Comparison of ENCODE assay signal across 12 mouse cellular contexts in the genomic region with DNA sequence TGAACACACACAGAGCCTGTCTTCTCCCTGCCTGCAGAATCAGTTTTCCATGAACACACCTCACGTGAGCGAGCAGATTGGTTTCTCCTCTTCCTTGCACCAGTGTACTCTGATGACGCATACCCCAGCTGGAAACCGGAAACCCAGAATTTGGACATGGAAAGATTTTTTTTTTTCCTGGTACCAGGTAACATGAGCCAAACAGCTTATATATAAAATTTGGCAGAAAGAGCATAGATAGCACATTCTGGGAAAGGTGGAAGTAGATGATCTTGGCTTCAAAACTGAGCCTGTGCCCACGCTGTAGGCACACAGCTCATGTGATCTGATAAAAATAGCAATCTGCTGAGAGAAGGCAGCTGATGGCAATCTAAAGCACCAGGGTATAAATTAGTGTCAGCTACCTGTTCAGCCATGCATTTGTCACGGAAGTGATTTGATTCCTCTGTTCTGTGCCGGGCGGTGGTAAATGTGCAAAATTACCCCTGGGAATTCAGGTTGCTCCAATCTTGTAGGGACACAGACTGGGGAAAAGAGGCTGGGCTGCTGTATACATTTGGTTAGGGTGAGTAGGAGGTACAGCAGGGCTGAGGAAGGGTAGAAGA. TPM values are rescaled to one million over a fixed set of nuclear protein-coding genes. Genes with fewer than 3 reads are reported as not detected.
DNase-seq lines count a peak whose midpoint lies in the region; ATAC-seq and TF ChIP-seq lines count a peak whose summit lies in the region.
"Had no signal": no experiment of that assay in that cellular context is flagged by ENCODE, and none has a peak within 500 bp of the region (broad histone marks: within the 10 kb centered on the region; RNA-seq: fewer than 3 reads in every experiment).

No protein-coding gene starts in this region.

- H3K4me1 ChIP-seq in kidney, postnatal 0 days (replicated peaks; ENCODE audit: insufficient read depth, low read length) = no peaks in the 10 kb centered on the region
- peaks cover 17% of the 10 kb centered on the region; the same call in 1 of the 2 replicates for H3K4me1 ChIP-seq in cerebellum, adult 2 months (ENCODE audit: control insufficient read depth, insufficient read depth, low read length)
- H3K4me1 ChIP-seq: neural tube, embryonic 12.5 days had no signal

- peak; percentile 43; the same call in 1 of the 2 replicates for ATAC-seq in kidney, postnatal 0 days (replicated peaks; ENCODE audit: low FRiP score, low read depth)

- WGBS in kidney, postnatal 0 days = 35% methylated on average over 8 of the region's 8 CpGs
- 10% methylated on average over 8 of the region's 8 CpGs for WGBS in cerebellum, adult 2 months

- DNase-seq in kidney, postnatal 0 days (ENCODE audit: low spot score) = peak; percentile 63
- no peak for DNase-seq in kidney, postnatal 25 days
- peak; percentile 63 to 84 for DNase-seq in cerebellum, adult 2 months
- peak; percentile 16 to 31 for DNase-seq in frontal cortex, postnatal 10 days (ENCODE audit: low spot score in 2 of 2)
- peak; percentile 67 to 76 for DNase-seq in left cerebral cortex, adult 9 months (ENCODE audit: low spot score in 2 of 2)
- DNase-seq in MN1 (ENCODE audit: low spot score) = no peak
- no peak for DNase-seq in kidney, postnatal 4 days
- no peak for DNase-seq in heart, adult 18-20 months
- DNase-seq: kidney, adult 8-10 months had no signal

- H3K9me3 ChIP-seq in kidney, postnatal 0 days (replicated peaks; ENCODE audit: low read length) = no peaks in the 10 kb centered on the region

- peak overlapping the region; percentile 50 for H3K27ac ChIP-seq in kidney, postnatal 0 days
- peak overlapping the region; percentile 68 for H3K27ac ChIP-seq in cerebellum, adult 2 months (ENCODE audit: insufficient read depth, low read length)
- H3K27ac ChIP-seq: neural tube, embryonic 12.5 days; stomach, postnatal 0 days had no signal

- TF ChIP-seq CTCF in kidney, postnatal 0 days (IDR thresholded peaks at IDR 0.05; ENCODE audit: low read depth) = no peak
- no peak for TF ChIP-seq CTCF in cerebellum, adult 2 months (IDR thresholded peaks at IDR 0.05; ENCODE audit: borderline replicate concordance, insufficient read depth, low read depth, low read length)

- H3K36me3 ChIP-seq in kidney, postnatal 0 days (ENCODE audit: insufficient read depth, low read length) = no peaks in the 10 kb centered on the region
- H3K36me3 ChIP-seq: G1E; neural tube, embryonic 12.5 days had no signal

- TF ChIP-seq POLR2A in cerebellum, adult 2 months (IDR thresholded peaks at IDR 0.05; ENCODE audit: borderline replicate concordance, insufficient read depth, low read length) = no peak

- no peak overlapping the region for H3K4me3 ChIP-seq in kidney, postnatal 0 days (replicated peaks; ENCODE audit: low read depth, low read length)
- no peak overlapping the region for H3K4me3 ChIP-seq in cerebellum, adult 2 months (replicated peaks; ENCODE audit: insufficient read depth, low read depth, low read length)
- H3K4me3 ChIP-seq: neural tube, embryonic 12.5 days had no signal

- no peak overlapping the region for H3K4me2 ChIP-seq in kidney, postnatal 0 days (ENCODE audit: low read length)
- H3K4me2 ChIP-seq: neural tube, embryonic 12.5 days had no signal

- H3K27me3 ChIP-seq in kidney, postnatal 0 days (ENCODE audit: insufficient read depth, low read length) = no peaks in the 10 kb centered on the region
- no peaks in the 10 kb centered on the region for H3K27me3 ChIP-seq in cerebellum, adult 2 months (ENCODE audit: control insufficient read depth, insufficient read depth, low read length)
- H3K27me3 ChIP-seq: neural tube, embryonic 12.5 days had no signal

- H3K9ac ChIP-seq in kidney, postnatal 0 days (ENCODE audit: low read depth, low read length) = no peak overlapping the region
- H3K9ac ChIP-seq: neural tube, embryonic 12.5 days had no signal

RNA-seq across cellular contexts. Expression of a gene that starts 35.2 kb away (rescaled TPM):
- polyA plus RNA-seq in kidney, postnatal 0 days (2015; fragmentation: Nextera tagmentation; extraction: Ambion mirVana) = 3.9 TPM in 2 replicates
- polyA plus RNA-seq in cerebellum, adult 2 months (2012; rRNA removed) = 0.06 and 0.07 TPM in 2 replicates
- under 1 TPM in 1 of 2 experiments, not detected in 1; 0.10 TPM for total RNA-seq in heart, adult 18-20 months (2021)
- polyA plus RNA-seq: G1E; neural tube, embryonic 12.5 days had no signal

Comparison
In these comparisons a context has a peak if more than half of its experiments do, and no peak if none do; other contexts are left out.
1. DNase-seq: peak in kidney, postnatal 0 days (single experiment), cerebellum, adult 2 months (2 of 2), frontal cortex, postnatal 10 days (2 of 2) and left cerebral cortex, adult 9 months (2 of 2); none in kidney, postnatal 25 days (0 of 2), MN1 (single experiment), kidney, postnatal 4 days (0 of 2) and heart, adult 18-20 months (0 of 2).